Mouse (Mus musculus): ENCODE results near the gene Amn.

The Amn gene

DNA sequence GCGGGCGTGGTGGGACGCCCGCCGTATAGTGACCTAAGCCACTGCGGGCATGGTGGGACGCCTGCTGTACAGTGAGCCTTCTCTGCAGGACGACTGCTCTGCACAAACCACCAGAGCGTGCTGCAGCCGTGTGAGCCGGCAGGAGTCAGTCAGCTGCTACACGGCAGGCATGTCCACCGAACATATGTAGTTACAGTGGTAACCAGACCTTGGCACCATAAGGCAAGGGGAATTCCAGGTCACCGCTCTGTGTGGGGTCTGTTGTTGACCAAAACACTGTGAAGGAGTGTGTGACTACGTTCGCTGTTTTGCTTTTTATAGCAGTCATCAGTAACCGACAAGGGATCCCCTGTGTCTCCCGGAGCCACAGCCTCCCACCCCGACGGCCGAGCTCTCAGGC is 53.6 kb downstream of the Amn start:
- DNase-seq = peak; percentile 85

DNA sequence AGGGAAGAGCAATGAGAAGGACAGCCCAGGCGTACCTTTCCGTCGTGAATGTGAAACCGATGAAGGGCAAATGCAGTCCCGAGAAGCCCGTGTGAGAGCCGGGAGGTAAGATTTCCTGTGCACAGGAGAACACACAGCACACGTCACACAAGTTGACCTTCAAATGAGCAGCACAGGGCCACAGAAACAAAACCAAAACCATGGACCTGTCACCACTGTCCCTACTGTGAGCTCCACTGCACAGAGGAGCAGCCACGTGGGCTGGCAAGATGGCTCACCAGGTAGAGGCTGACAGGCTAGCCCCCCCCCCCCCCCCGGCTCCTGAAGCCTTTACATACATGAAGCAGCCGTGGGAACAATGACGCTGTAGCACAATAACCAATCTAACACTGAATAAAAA is 54.1 kb downstream of the Amn start:
- no peak for DNase-seq

DNA sequence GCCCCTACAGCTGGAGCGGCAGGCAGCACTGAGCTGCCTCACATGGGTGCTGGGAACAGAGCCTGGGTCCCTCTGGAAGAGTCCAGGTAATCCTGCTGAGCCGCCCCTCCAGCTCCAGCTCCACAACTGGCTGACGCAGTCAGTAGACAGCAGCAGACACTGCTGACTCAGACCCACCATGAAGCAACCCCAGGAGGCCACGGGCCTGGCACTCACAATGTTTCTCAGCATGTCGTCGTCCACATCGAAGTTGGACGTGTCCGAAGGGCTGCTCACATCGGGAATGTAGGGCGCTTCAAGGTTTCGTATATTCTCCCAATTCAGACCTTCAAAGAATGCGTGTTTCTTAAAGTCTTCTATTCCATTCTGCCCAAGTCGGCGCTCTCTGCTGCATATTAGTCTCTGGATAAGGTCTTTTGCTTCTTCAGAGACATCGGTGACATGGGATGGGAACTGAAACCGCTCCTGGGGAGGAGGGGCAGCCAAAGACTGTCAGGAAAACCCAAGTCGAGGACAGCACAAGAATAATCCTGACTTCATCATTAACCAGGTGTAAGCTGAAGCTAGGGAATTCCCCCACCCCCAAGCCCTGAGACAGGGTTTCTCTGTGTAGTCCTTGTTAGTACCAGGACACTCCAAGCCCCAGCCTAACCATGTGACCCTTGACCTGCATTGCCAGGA is 55.0 kb downstream of the Amn start:
- DNase-seq = no peak

Data from cerebellum, adult 11-12 months (tissue).